15 mouse cellular contexts compared by ENCODE assay signal in the genomic region with DNA sequence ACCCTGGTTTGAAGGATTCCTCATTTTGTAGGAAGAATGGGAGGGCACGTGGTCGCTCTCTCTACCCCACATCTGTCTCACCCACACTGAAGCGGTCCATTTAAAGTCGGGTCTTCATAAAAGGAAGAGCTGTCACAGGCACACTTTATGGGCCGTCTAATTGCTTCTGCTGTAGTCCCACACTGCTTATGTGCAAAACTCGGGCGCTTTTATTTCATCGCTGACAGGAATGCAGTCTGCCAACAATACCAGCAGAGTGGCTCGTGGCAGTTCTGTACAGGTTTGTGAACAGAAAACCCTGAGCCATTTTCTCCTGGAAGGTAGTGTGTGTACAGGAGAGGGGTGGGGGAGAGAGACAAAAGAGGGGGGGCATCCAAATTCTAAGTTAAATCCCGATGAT. TPM values are rescaled to one million over a fixed set of nuclear protein-coding genes. Genes with fewer than 3 reads are reported as not detected.
DNase-seq lines count a peak whose midpoint lies in the region; ATAC-seq lines count a peak whose summit lies in the region.
"Had no signal": no experiment of that assay in that cellular context is flagged by ENCODE, and none has a peak within 500 bp of the region (broad histone marks: within the 10 kb centered on the region; RNA-seq: fewer than 3 reads in every experiment).

No protein-coding gene starts in this region.

- no peak for DNase-seq in kidney, postnatal 14 days
- peak; percentile 61 for DNase-seq in forebrain, embryonic 14.5 days (ENCODE audit: low spot score)
- no peak for DNase-seq in testis, postnatal 10 days (ENCODE audit: low spot score)
- no peak for DNase-seq in lung, postnatal 4 days
- DNase-seq: adrenal gland, adult 8-10 months; cerebellum, postnatal 36 days; layer of hippocampus, postnatal 36 days; liver; lung, postnatal 10 days; thymus, postnatal 14 days had no signal

- no peak overlapping the region for H3K9ac ChIP-seq in kidney, embryonic 15.5 days
- H3K9ac ChIP-seq in forebrain, embryonic 14.5 days (ENCODE audit: low read length) = no peak overlapping the region
- H3K9ac ChIP-seq in hindbrain, embryonic 15.5 days = no peak overlapping the region
- peak overlapping the region; percentile 37; the same call in 1 of the 2 replicates for H3K9ac ChIP-seq in neural tube, embryonic 14.5 days (replicated peaks; ENCODE audit: low read depth, low read length)

- H3K4me1 ChIP-seq in kidney, embryonic 15.5 days = peaks cover 54% of the 10 kb centered on the region
- peaks cover 7% of the 10 kb centered on the region; the same call in 1 of the 2 replicates for H3K4me1 ChIP-seq in forebrain, embryonic 14.5 days (ENCODE audit: control insufficient read depth, insufficient read depth, low read length)
- peaks cover 34% of the 10 kb centered on the region for H3K4me1 ChIP-seq in hindbrain, embryonic 15.5 days (replicated peaks)
- H3K4me1 ChIP-seq in neural tube, embryonic 14.5 days (ENCODE audit: control insufficient read depth, insufficient read depth, low read length) = peaks cover 20% of the 10 kb centered on the region; the same call in 1 of the 2 replicates

- ATAC-seq in kidney, embryonic 15.5 days (replicated peaks; ENCODE audit: low FRiP score) = peak; percentile 68
- peak; percentile 63 for ATAC-seq in forebrain, embryonic 14.5 days
- ATAC-seq in hindbrain, embryonic 15.5 days (ENCODE audit: low FRiP score, low read depth) = peak; percentile 62
- ATAC-seq in neural tube, embryonic 14.5 days (ENCODE audit: low read depth) = peak; percentile 89
- ATAC-seq: intestine, postnatal 0 days; Patski had no signal

- no peaks in the 10 kb centered on the region for H3K9me3 ChIP-seq in kidney, embryonic 15.5 days (replicated peaks)
- H3K9me3 ChIP-seq in forebrain, embryonic 14.5 days (replicated peaks; ENCODE audit: control insufficient read depth, low read length) = no peaks in the 10 kb centered on the region
- H3K9me3 ChIP-seq in hindbrain, embryonic 15.5 days = no peaks in the 10 kb centered on the region
- H3K9me3 ChIP-seq in neural tube, embryonic 14.5 days (ENCODE audit: control insufficient read depth, low read length) = no peaks in the 10 kb centered on the region

- no peak overlapping the region; the same call in 1 of the 2 replicates for H3K4me2 ChIP-seq in kidney, embryonic 15.5 days
- peak overlapping the region; percentile 21; the same call in 1 of the 2 replicates for H3K4me2 ChIP-seq in forebrain, embryonic 14.5 days (ENCODE audit: low read length)
- peak overlapping the region; percentile 24; the same call in 1 of the 2 replicates for H3K4me2 ChIP-seq in hindbrain, embryonic 15.5 days
- H3K4me2 ChIP-seq in neural tube, embryonic 14.5 days (ENCODE audit: low read depth, low read length) = peak overlapping the region; percentile 35

- no peaks in the 10 kb centered on the region for H3K27me3 ChIP-seq in kidney, embryonic 15.5 days
- no peaks in the 10 kb centered on the region for H3K27me3 ChIP-seq in forebrain, embryonic 14.5 days (replicated peaks; ENCODE audit: control insufficient read depth, insufficient read depth, low read length)
- no peaks in the 10 kb centered on the region for H3K27me3 ChIP-seq in hindbrain, embryonic 15.5 days
- no peaks in the 10 kb centered on the region for H3K27me3 ChIP-seq in neural tube, embryonic 14.5 days (ENCODE audit: control insufficient read depth, insufficient read depth, low read length)
- H3K27me3 ChIP-seq: Patski had no signal

- 16% methylated on average over 10 of the region's 10 CpGs for WGBS in kidney, embryonic 15.5 days
- 40% methylated on average over 10 of the region's 10 CpGs for WGBS in forebrain, embryonic 14.5 days
- whole genome bisulfite sequencing in hindbrain, embryonic 15.5 days = 38% methylated on average over 10 of the region's 10 CpGs
- WGBS in neural tube, embryonic 14.5 days = 11% methylated on average over 10 of the region's 10 CpGs

- H3K27ac ChIP-seq in kidney, embryonic 15.5 days = 0 out of 2 replicates have a peak overlapping the region, but pooled peaks have one; percentile 13
- H3K27ac ChIP-seq in forebrain, embryonic 14.5 days (ENCODE audit: low read depth, low read length) = no peak overlapping the region
- 0 out of 2 replicates have a peak overlapping the region, but pooled peaks have one; percentile 49 for H3K27ac ChIP-seq in hindbrain, embryonic 15.5 days (replicated peaks)
- peak overlapping the region; percentile 40; the same call in 1 of the 2 replicates for H3K27ac ChIP-seq in neural tube, embryonic 14.5 days (ENCODE audit: low read depth, low read length)

- H3K4me3 ChIP-seq in kidney, embryonic 15.5 days (replicated peaks) = no peak overlapping the region
- no peak overlapping the region for H3K4me3 ChIP-seq in forebrain, embryonic 14.5 days (ENCODE audit: low read depth, low read length)
- no peak overlapping the region for H3K4me3 ChIP-seq in hindbrain, embryonic 15.5 days
- H3K4me3 ChIP-seq in neural tube, embryonic 14.5 days (ENCODE audit: low read depth, low read length) = no peak overlapping the region

- H3K36me3 ChIP-seq in kidney, embryonic 15.5 days = no peaks in the 10 kb centered on the region
- H3K36me3 ChIP-seq in forebrain, embryonic 14.5 days (ENCODE audit: control insufficient read depth, insufficient read depth, low read length) = no peaks in the 10 kb centered on the region
- H3K36me3 ChIP-seq in hindbrain, embryonic 15.5 days = no peaks in the 10 kb centered on the region
- H3K36me3 ChIP-seq in neural tube, embryonic 14.5 days (ENCODE audit: control insufficient read depth, insufficient read depth, low read length) = no peaks in the 10 kb centered on the region

RNA-seq across cellular contexts. Expression of a gene that starts 23.9 kb away (rescaled TPM):
- polyA plus RNA-seq in kidney, embryonic 15.5 days (2015; fragmentation: Nextera tagmentation; extraction: Ambion mirVana) = 6.2 and 6.5 TPM in 2 replicates
- 3.6 and 5.3 TPM in 2 replicates for polyA plus RNA-seq in forebrain, embryonic 14.5 days (2014; fragmentation: Nextera tagmentation; extraction: Ambion mirVana)
- polyA plus RNA-seq in hindbrain, embryonic 15.5 days (2015; fragmentation: Nextera tagmentation; extraction: Ambion mirVana) = 15.5 and 16.7 TPM in 2 replicates
- 20.1 and 22.8 TPM in 2 replicates for polyA plus RNA-seq in neural tube, embryonic 14.5 days (2014; fragmentation: Nextera tagmentation; extraction: Ambion mirVana)
